Mouse (Mus musculus) cerebellum, adult 9-11 months (tissue): ENCODE measurements at regions not wholly inside any gene's neighbourhood (a gene's known extent, or its start where the extent isn't known, plus 50 kb on each side); places are given as distances from the start of the nearest gene placed in this dataset.
"Not testable (repeated sequence)": the region's sequence is repeated elsewhere in the genome, so short reads cannot be mapped to it uniquely, and the experiment has no call there.

Experiments used
- DNase-seq: peaks from one replicate; pipeline ENCODE4 v3.0.0; 2022

- peak; percentile 63 for DNase-seq
These were observed 274.4 kb upstream of the Trpc7 start for GRCm38 (mm10) chr13:57170180-57170579.

GRCm38 (mm10) chr13:57169621-57170020 lies 273.8 kb upstream of the Trpc7 start:
- DNase-seq = peak; percentile 74

GRCm38 (mm10) chr13:57165367-57165766 lies 269.6 kb upstream of the Trpc7 start:
- DNase-seq = no peak

DNA sequence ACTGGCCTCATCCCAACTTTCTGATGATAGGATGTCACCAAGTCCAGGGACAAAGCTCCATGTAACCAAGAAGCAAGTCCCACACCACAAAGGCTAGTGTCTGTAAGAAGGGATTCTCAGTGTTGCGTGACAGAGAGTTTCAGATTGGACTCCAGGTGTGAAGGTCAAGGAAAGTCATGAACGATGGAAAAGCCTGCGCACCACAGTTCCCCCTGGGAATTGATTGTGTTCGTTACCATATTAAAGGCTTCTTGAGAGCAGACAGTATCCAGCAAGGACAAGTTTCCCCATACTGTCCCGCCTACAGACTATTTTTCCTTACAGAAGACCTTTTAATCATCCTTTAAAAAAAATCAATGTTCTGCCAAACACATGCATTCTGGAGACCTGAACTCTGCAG lies 257.0 kb upstream of the Trpc7 start:
- no peak for DNase-seq

DNA sequence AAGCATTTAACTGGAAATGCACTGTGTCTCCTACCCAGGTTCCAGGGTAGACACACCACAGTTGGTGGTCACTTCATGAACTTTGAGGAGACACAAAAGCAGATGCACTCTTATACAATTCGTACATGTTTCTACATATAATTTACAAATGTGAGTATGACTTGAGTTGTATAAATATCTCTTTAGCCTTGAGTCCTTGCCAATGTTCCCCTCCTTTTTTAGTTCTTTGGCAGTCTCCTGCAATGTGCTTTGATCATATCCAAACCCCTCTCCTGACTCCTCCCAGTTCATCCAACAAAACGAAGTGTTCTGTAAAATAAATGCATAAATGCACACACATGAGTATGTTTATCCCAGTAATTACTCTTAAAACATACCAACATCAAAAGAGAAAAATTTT lies 251.8 kb upstream of the Trpc7 start:
- no peak for DNase-seq

- no peak for DNase-seq
These were observed 250.9 kb upstream of the Trpc7 start for GRCm38 (mm10) chr13:57146708-57147107.

DNA sequence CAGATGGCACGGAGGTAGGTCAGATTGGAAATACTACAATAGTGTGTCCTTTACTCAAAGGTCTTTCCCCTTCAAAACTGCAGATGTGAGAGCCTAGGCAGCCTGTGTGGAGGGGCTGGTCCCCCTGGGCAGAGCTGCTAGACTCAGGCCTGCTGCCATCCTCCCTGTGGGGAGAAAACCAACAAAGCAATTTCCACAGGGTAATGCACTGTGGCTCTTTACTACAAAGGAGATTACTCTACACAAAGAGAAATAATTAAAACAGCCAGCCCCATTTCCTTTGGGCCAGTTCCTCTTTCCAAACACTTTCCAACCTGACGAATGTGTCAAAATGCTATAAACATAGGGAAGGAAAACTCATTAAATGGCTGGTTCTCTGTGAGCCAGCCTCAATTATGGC lies 250.0 kb upstream of the Trpc7 start:
- DNase-seq = no peak

GRCm38 (mm10) chr13:57142851-57143250 lies 247.1 kb upstream of the Trpc7 start:
- peak; percentile 13 for DNase-seq

DNA sequence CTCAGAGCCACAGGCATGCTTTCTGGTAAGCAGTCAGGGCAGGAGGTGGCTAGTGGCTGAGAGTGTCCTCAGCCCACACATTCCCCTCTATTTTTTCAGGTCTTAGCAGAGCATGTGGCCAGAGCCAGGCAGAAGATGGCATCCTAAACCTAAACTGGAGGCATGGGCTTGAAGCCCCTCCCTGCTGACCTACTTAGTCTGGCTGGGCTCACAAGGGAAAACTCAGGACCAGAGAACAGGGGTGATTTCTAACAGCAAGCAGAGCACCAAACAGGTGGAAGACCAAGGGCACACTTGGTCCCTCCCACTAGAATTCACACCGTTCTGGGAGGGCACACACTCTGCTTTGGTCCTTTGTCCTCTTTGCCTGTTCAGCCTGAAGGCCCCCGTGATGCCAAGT lies 246.6 kb upstream of the Trpc7 start:
- DNase-seq = no peak

- DNase-seq = no peak
These were observed 220.1 kb upstream of the Trpc7 start for GRCm38 (mm10) chr13:57115936-57116335.

DNA sequence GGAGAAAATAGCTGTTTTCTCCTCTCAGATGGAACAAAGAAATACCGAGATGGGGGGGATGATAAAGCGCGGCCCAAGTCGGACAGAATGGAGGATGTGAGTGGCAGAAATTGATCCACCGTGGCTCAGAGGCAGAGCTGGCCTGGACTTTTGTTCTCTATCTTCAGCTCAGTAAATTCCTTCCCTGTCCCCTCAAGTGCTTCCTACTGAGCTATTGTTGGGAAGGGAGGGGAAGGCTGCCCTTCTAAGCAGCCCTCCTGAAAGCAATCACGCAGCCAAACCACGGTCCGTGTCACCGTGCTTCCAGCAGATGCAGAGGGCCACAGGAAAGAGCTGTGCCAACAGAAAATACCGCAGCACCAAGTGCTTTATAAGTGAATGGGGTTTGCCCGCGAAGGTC lies 212.2 kb upstream of the Trpc7 start:
- DNase-seq = no peak

- no peak for DNase-seq
These were observed 203.8 kb upstream of the Trpc7 start for GRCm38 (mm10) chr13:57099601-57100000.

DNA sequence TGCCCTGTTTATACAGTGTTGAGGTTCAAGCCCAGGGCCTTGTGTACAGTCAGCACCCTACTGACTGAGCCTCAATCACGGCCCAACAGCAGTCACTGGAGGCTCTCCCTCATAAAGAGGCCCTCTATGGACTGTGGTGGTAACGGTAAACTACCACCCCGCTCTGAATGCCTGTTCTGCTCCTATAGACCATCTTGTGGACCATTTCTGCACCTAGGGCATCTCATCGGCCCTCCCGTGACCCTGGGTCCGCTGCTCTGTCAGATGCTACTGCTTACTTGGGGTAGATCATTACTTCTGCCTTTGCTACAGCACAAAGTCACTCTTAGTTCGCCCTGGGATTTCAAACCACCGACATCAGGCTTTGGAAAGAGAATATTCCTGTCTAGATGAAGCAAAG lies 196.1 kb upstream of the Trpc7 start:
- DNase-seq = no peak

DNA sequence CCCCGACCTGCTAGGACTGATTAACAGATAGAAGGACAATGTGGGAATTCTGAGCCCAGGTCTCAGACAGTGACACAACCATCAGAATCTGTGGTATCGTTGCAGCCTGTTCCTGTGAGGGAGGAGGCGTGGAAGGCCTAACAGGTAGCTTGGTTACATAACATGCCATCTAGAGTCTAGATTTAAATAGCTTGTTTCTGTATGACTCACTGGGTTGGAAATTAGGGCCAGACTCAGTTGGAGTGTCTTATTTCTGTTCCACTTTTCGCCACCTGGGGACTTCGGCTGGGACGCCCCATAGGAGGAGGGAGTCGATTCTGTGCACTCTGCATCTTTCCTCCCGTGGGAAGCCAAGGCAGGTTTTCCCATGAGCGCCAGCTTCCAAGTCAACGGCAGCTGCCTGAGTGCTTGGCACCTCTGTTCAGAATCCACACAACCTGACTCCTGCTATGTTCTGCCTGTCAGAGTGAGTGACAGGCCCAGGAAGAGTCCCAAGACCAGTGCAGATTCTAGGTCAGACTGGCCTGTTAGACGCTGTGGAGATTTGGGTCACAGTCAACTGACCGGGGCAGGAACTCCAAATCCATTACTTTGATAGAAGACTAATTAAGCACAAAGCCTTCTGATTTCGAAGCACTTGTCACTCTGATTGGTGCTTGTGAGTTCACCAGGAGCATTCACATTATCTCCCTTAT lies 193.7 kb upstream of the Trpc7 start:
- DNase-seq = peak; percentile 33

GRCm38 (mm10) chr13:57087966-57088365 lies 192.2 kb upstream of the Trpc7 start:
- peak; percentile 68 for DNase-seq

DNA sequence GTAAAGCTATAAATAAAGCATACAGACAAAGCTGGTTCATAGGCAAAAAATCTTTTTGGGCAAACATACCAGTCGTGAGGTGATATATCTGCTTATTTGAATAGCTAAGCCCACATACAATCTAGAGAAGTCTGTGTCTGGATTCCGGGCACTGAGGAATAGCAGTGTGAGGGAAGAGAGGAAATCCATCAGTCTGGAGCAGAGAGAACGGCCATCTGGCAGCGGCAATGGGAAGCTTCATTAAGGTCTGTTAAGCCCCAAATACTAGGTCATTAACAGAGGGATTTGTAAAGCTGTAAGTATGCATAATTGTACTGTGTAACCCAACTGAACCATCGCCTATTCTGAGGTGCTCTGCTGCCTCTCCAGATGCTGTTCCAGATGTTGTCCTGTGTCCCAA lies 191.6 kb upstream of the Trpc7 start:
- peak; percentile 52 for DNase-seq

- peak; percentile 23 for DNase-seq
These were observed 188.0 kb upstream of the Trpc7 start for GRCm38 (mm10) chr13:57083751-57084150.

DNA sequence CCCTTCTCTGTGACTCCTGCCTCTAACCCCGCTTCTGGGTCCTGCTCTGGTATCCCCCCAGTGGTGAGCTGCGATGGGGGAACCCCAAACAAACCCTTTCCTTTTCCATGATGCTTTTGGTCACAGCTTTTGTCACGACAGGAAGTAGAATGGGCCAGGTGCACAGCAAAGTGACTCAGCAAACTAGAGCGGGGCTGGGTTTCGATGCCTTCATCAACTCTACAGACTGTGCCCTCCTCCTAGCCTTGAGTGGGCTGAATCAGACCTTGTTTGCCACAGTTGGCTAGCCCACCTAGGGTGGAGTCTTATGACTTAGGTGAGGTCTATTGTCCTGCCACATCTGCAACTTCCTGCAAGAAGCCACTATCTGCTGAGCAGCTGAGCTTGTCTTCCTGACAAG lies 174.7 kb upstream of the Trpc7 start:
- DNase-seq = no peak

GRCm38 (mm10) chr13:57061656-57062055 lies 165.9 kb upstream of the Trpc7 start:
- DNase-seq = no peak

GRCm38 (mm10) chr13:57061074-57061473 lies 165.3 kb upstream of the Trpc7 start:
- DNase-seq = no peak

- no peak for DNase-seq
These were observed 161.0 kb upstream of the Trpc7 start for GRCm38 (mm10) chr13:57056786-57057185.

- DNase-seq = no peak
These were observed 159.8 kb upstream of the Trpc7 start for GRCm38 (mm10) chr13:57055409-57056195.

DNA sequence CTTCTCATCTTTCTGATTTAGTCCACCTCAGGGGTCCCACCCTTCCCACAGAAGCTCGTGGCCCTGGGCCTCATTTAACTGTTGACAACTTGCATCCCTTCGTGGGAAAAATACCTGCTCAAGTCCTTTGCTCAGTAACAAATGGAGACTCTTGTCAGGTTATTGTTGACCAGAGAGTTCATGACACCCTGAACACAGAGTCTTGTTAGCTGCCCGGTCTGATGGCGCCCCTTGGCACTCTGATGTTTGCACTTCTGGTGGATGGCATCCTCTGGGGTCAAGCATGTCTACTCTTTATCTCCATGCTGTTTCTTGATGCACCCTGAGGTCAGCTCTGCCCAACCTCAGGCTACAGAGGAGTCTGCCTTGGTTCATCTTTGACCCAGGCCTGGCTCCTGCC lies 157.6 kb upstream of the Trpc7 start:
- DNase-seq = no peak

- not testable (repeated sequence) for DNase-seq
These were observed 150.3 kb upstream of the Trpc7 start for GRCm38 (mm10) chr13:57046130-57046529.

DNA sequence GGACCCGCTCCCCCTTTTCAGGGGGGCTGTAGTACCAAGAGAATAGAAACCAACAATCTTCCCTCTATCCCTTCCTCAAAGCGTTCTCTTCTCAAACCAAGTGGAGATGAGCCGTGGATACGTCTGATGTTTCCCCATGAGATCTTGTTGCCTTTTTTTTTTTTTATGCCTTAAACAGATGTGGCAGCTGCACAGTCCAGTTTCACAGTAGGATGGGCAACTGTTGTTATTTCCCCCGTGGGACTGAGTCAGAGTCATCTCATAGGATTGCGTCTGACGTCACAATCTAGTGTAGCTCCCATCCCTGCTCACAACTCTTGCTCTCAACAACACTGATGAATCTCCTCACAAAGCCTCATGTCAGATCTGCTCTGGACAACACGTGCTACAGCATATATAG lies 148.7 kb upstream of the Trpc7 start:
- no peak for DNase-seq
